Mouse (Mus musculus): Measurements from ENCODE around the gene Bglap2. TPM values are rescaled to one million over a fixed set of nuclear protein-coding genes. Genes with fewer than 3 reads are reported as not detected.

The Bglap2 gene
- total and polyA plus RNA-seq, 3 experiments = not detected

GRCm38 (mm10) chr3:88335436-88336053 lies 43.0 kb downstream of the Bglap2 start:
- Histone ChIP-seq H3K27ac (ENCODE audit: insufficient read depth, low read depth) (peak overlapping the region; percentile 79), H3K79me2 (replicated peaks; ENCODE audit: control insufficient read depth, extremely low read depth, insufficient read depth, poor library complexity, severe bottlenecking) (peaks cover 36% of the 10 kb centered on the region), H3K4me1 (ENCODE audit: control insufficient read depth in 1 of 2, insufficient read depth in 2 of 2) (peaks cover 18 to 36% of the 10 kb centered on the region in 2 experiments), H3K9ac (ENCODE audit: insufficient read depth, low read depth) (peak overlapping the region; percentile 59), H3K9me3 (replicated peaks; ENCODE audit: low read length) (no peaks in the 10 kb centered on the region), H3K4me2 (ENCODE audit: insufficient read depth, low read depth, poor library complexity, severe bottlenecking) (peak overlapping the region; percentile 93), H3K27me3 (replicated peaks) (no peaks in the 10 kb centered on the region), H3K4me3 (replicated peaks in 1 of 3; ENCODE audit: low read depth in 2 of 3, low read length in 2 of 3, poor library complexity in 1 of 3) (peak overlapping the region; percentile 64 to 82 (median 81)), H3K36me3 (replicated peaks in 1 of 2; ENCODE audit: control insufficient read depth in 1 of 2, insufficient read depth in 1 of 2, low read length in 1 of 2) (peaks cover 4 to 31% of the 10 kb centered on the region in 2 experiments)
- peak; percentile 39 for DNase-seq (ENCODE audit: extremely low read depth)
- in situ Hi-C loops (cut with MboI; ENCODE audit: low pct_ligation_motif_present, low pct_unique_long_range_greater_than_20kb, low sequenced_read_pairs) = no loop called here
- TF ChIP-seq MAX (IDR thresholded peaks at IDR 0.05; ENCODE audit: low read length) (peak; percentile 60), BHLHE40 (IDR thresholded peaks at IDR 0.05; ENCODE audit: low read depth, low read length) (peak; percentile 3; the same call in 1 of the 2 replicates), MAFK (IDR thresholded peaks at IDR 0.05; ENCODE audit: insufficient replicate concordance, low read length) (0 out of 2 replicates have a peak, but pooled peaks have one; percentile 54), SMC3 (IDR thresholded peaks at IDR 0.05; ENCODE audit: low read depth, low read length) (no peak), RCOR1 (conservative IDR thresholded peaks at IDR 0.05; ENCODE audit: low read depth, low read length) (0 out of 2 replicates have a peak, but pooled peaks have one; percentile 28), ZNF384 (IDR thresholded peaks at IDR 0.05; ENCODE audit: low read depth, low read length) (no peak), USF2 (conservative IDR thresholded peaks at IDR 0.05; ENCODE audit: low read depth, low read length) (no peak), UBTF (IDR thresholded peaks at IDR 0.05; ENCODE audit: low read depth, low read length) (peak; percentile 43; the same call in 1 of the 2 replicates), NELFE (IDR thresholded peaks at IDR 0.05; ENCODE audit: low read depth, low read length) (no peak), IRF4 (IDR thresholded peaks at IDR 0.05; ENCODE audit: low read depth, low read length) (peak; percentile 19; the same call in 1 of the 2 replicates), HCFC1 (IDR thresholded peaks at IDR 0.05; ENCODE audit: low read depth, low read length) (no peak), TBP (conservative IDR thresholded peaks at IDR 0.05; ENCODE audit: low read depth, low read length) (0 out of 2 replicates have a peak, but pooled peaks have one; percentile 5), POLR2A (IDR thresholded peaks at IDR 0.05; ENCODE audit: low read depth, low read length) (no peak), GABPA (IDR thresholded peaks at IDR 0.05; ENCODE audit: insufficient replicate concordance, low read depth, low read length) (no peak), MXI1 (IDR thresholded peaks at IDR 0.05; ENCODE audit: low read depth, low read length) (peak; percentile 68), NRF1 (IDR thresholded peaks at IDR 0.05; ENCODE audit: low read depth, low read length) (no peak), USF1 (IDR thresholded peaks at IDR 0.05; ENCODE audit: low read depth, low read length) (no peak), ZC3H11A (IDR thresholded peaks at IDR 0.05; ENCODE audit: low read depth, low read length) (no peak), ELF1 (IDR thresholded peaks at IDR 0.05; ENCODE audit: low read depth, low read length) (no peak), MYC (IDR thresholded peaks at IDR 0.05; ENCODE audit: low read depth, low read length) (peak; percentile 70), EP300 (IDR thresholded peaks at IDR 0.05; ENCODE audit: low read length) (no peak), RAD21 (IDR thresholded peaks at IDR 0.05; ENCODE audit: low read depth, low read length) (no peak), ZMIZ1 (IDR thresholded peaks at IDR 0.05; ENCODE audit: low read depth, low read length) (no peak; the same call in 1 of the 2 replicates)
- dilution Hi-C loops (cut with MboI; ENCODE audit: extremely low pct_ligation_motif_present, extremely low pct_unique_long_range_greater_than_20kb, low sequenced_read_pairs) = no loop called here
